Comparison of ENCODE assay signal across 8 mouse cellular contexts in genomic region chr17:35836178-35836965, GRCm38 (mm10). TPM values are rescaled to one million over a fixed set of nuclear protein-coding genes. Genes with fewer than 3 reads are reported as not detected.
A peak's percentile ranks its signal among the peaks of the same experiment; 100 is the strongest.
DNase-seq lines count a peak whose midpoint lies in the region; ATAC-seq lines count a peak whose summit lies in the region.

No protein-coding gene starts in this region.

- H3K36me3 ChIP-seq in embryonic facial prominence, embryonic 10.5 days (replicated peaks): peaks cover 59% of the 10 kb centered on the region
- H3K36me3 ChIP-seq in limb, embryonic 11.5 days (ENCODE audit: control insufficient read depth, insufficient read depth, low read length): peaks cover 26% of the 10 kb centered on the region
- peaks cover 41% of the 10 kb centered on the region for H3K36me3 ChIP-seq in midbrain, embryonic 13.5 days

- peak overlapping the region; percentile 95 for H3K27ac ChIP-seq in embryonic facial prominence, embryonic 10.5 days (replicated peaks)
- H3K27ac ChIP-seq in limb, embryonic 11.5 days (replicated peaks; ENCODE audit: low read depth, low read length): peak overlapping the region; percentile 96; the same call in 1 of the 2 replicates
- H3K27ac ChIP-seq in midbrain, embryonic 13.5 days: peak overlapping the region; percentile 99

- DNase-seq in ovary, adult 18-20 months (ENCODE audit: low spot score): peak; percentile 47
- DNase-seq in ovary, postnatal 10 days (ENCODE audit: low spot score): no peak
- DNase-seq in embryonic facial prominence, embryonic 10.5 days (ENCODE audit: low spot score): peak; percentile 77
- DNase-seq in kidney, adult 18-20 months: peak; percentile 91
- DNase-seq in limb, embryonic 11.5 days (ENCODE audit: low spot score): peak; percentile 88
- DNase-seq in spleen, adult 18-20 months: peak; percentile 52 to 82

- H3K4me1 ChIP-seq in embryonic facial prominence, embryonic 10.5 days: peaks cover 32% of the 10 kb centered on the region
- H3K4me1 ChIP-seq in limb, embryonic 11.5 days (ENCODE audit: control insufficient read depth, insufficient read depth, low read length): peaks cover 16% of the 10 kb centered on the region
- H3K4me1 ChIP-seq in midbrain, embryonic 13.5 days (replicated peaks): peaks cover 51% of the 10 kb centered on the region

- peak overlapping the region; percentile 99 for H3K9ac ChIP-seq in limb, embryonic 11.5 days (ENCODE audit: low read length)
- peak overlapping the region; percentile 99 for H3K9ac ChIP-seq in midbrain, embryonic 13.5 days (replicated peaks)

- H3K4me2 ChIP-seq in limb, embryonic 11.5 days (ENCODE audit: low read depth, severe bottlenecking): peak overlapping the region; percentile 73
- peak overlapping the region; percentile 86 for H3K4me2 ChIP-seq in midbrain, embryonic 13.5 days (replicated peaks)

- H3K4me3 ChIP-seq in embryonic facial prominence, embryonic 10.5 days: peak overlapping the region; percentile 70
- peak overlapping the region; percentile 60 for H3K4me3 ChIP-seq in limb, embryonic 11.5 days (ENCODE audit: low read depth, low read length)
- H3K4me3 ChIP-seq in midbrain, embryonic 13.5 days (replicated peaks): peak overlapping the region; percentile 94

- peak; percentile 34 for ATAC-seq in granulocyte monocyte progenitor cell, adult 5-6 weeks (replicated peaks; ENCODE audit: poor library complexity, severe bottlenecking)
- ATAC-seq in limb, embryonic 11.5 days (ENCODE audit: insufficient number of reproducible peaks, low FRiP score, low TSS enrichment, low read depth): no peak
- ATAC-seq in midbrain, embryonic 13.5 days: peak; percentile 4; the same call in 1 of the 2 replicates

- no peaks in the 10 kb centered on the region for H3K9me3 ChIP-seq in embryonic facial prominence, embryonic 10.5 days
- H3K9me3 ChIP-seq in limb, embryonic 11.5 days (ENCODE audit: control insufficient read depth, low read length): no peaks in the 10 kb centered on the region
- no peaks in the 10 kb centered on the region for H3K9me3 ChIP-seq in midbrain, embryonic 13.5 days

- 11% methylated on average over 24 of the region's 24 CpGs for WGBS in embryonic facial prominence, embryonic 10.5 days
- WGBS in limb, embryonic 11.5 days: 9% methylated on average over 24 of the region's 24 CpGs
- WGBS in midbrain, embryonic 13.5 days: 7% methylated on average over 24 of the region's 24 CpGs

- H3K27me3 ChIP-seq in embryonic facial prominence, embryonic 10.5 days (replicated peaks; ENCODE audit: low read depth, poor library complexity, severe bottlenecking): no peaks in the 10 kb centered on the region
- H3K27me3 ChIP-seq in limb, embryonic 11.5 days (ENCODE audit: control insufficient read depth, insufficient read depth, low read length): no peaks in the 10 kb centered on the region
- no peaks in the 10 kb centered on the region for H3K27me3 ChIP-seq in midbrain, embryonic 13.5 days

RNA-seq across cellular contexts. Expression of gene Tubb5, which starts 1.7 kb away (rescaled TPM):
- 1,654 and 1,662 TPM in 2 replicates for polyA plus RNA-seq in embryonic facial prominence, embryonic 10.5 days (2016; fragmentation: Nextera tagmentation; extraction: Ambion mirVana)
- 640 and 699 TPM in 2 replicates for total RNA-seq in granulocyte monocyte progenitor cell, adult 5-6 weeks (2014; fragmentation: Nextera tagmentation)
- 874 and 1,022 TPM in 2 replicates for total RNA-seq in granulocyte monocyte progenitor cell, adult 5-6 weeks (2017)
- 1,416 and 1,443 TPM in 2 replicates for polyA plus RNA-seq in limb, embryonic 11.5 days (2014; fragmentation: Nextera tagmentation; extraction: Ambion mirVana)
- polyA plus RNA-seq in midbrain, embryonic 13.5 days (2015; fragmentation: Nextera tagmentation; extraction: Ambion mirVana): 1,832 and 1,895 TPM in 2 replicates

RNA-seq across cellular contexts. Expression of gene Mdc1, which starts 4.9 kb away (rescaled TPM):
- 18.4 and 21.2 TPM in 2 replicates for polyA plus RNA-seq in embryonic facial prominence, embryonic 10.5 days (2016; fragmentation: Nextera tagmentation; extraction: Ambion mirVana)
- 103 and 159 TPM in 2 replicates for total RNA-seq in granulocyte monocyte progenitor cell, adult 5-6 weeks (2014; fragmentation: Nextera tagmentation)
- 23.7 and 28.6 TPM in 2 replicates for total RNA-seq in granulocyte monocyte progenitor cell, adult 5-6 weeks (2017)
- polyA plus RNA-seq in limb, embryonic 11.5 days (2014; fragmentation: Nextera tagmentation; extraction: Ambion mirVana): 20.7 and 23.5 TPM in 2 replicates
- polyA plus RNA-seq in midbrain, embryonic 13.5 days (2015; fragmentation: Nextera tagmentation; extraction: Ambion mirVana): 10.3 and 12.7 TPM in 2 replicates

RNA-seq across cellular contexts. Expression of gene Flot1, which starts 13.3 kb away (rescaled TPM):
- 45.9 and 49.2 TPM in 2 replicates for polyA plus RNA-seq in embryonic facial prominence, embryonic 10.5 days (2016; fragmentation: Nextera tagmentation; extraction: Ambion mirVana)
- 66.8 and 109 TPM in 2 replicates for total RNA-seq in granulocyte monocyte progenitor cell, adult 5-6 weeks (2014; fragmentation: Nextera tagmentation)
- total RNA-seq in granulocyte monocyte progenitor cell, adult 5-6 weeks (2017): 58.3 and 63.6 TPM in 2 replicates
- polyA plus RNA-seq in limb, embryonic 11.5 days (2014; fragmentation: Nextera tagmentation; extraction: Ambion mirVana): 47.1 and 47.8 TPM in 2 replicates
- 59.6 and 67.4 TPM in 2 replicates for polyA plus RNA-seq in midbrain, embryonic 13.5 days (2015; fragmentation: Nextera tagmentation; extraction: Ambion mirVana)

RNA-seq across cellular contexts. Expression of gene Ier3, which starts 14.9 kb away (rescaled TPM):
- 3.7 and 4.4 TPM in 2 replicates for polyA plus RNA-seq in embryonic facial prominence, embryonic 10.5 days (2016; fragmentation: Nextera tagmentation; extraction: Ambion mirVana)
- 4.6 and 18.1 TPM in 2 replicates for total RNA-seq in granulocyte monocyte progenitor cell, adult 5-6 weeks (2014; fragmentation: Nextera tagmentation)
- total RNA-seq in granulocyte monocyte progenitor cell, adult 5-6 weeks (2017): 44.3 and 53.7 TPM in 2 replicates
- 2.7 and 3.1 TPM in 2 replicates for polyA plus RNA-seq in limb, embryonic 11.5 days (2014; fragmentation: Nextera tagmentation; extraction: Ambion mirVana)
- 6.7 and 7.1 TPM in 2 replicates for polyA plus RNA-seq in midbrain, embryonic 13.5 days (2015; fragmentation: Nextera tagmentation; extraction: Ambion mirVana)

RNA-seq across cellular contexts. Expression of gene Nrm, which starts 24.7 kb away (rescaled TPM):
- polyA plus RNA-seq in embryonic facial prominence, embryonic 10.5 days (2016; fragmentation: Nextera tagmentation; extraction: Ambion mirVana): 64.6 and 65.1 TPM in 2 replicates
- total RNA-seq in granulocyte monocyte progenitor cell, adult 5-6 weeks (2014; fragmentation: Nextera tagmentation): 66.8 and 88.9 TPM in 2 replicates
- total RNA-seq in granulocyte monocyte progenitor cell, adult 5-6 weeks (2017): 41.5 and 46.0 TPM in 2 replicates
- polyA plus RNA-seq in limb, embryonic 11.5 days (2014; fragmentation: Nextera tagmentation; extraction: Ambion mirVana): 55.6 and 56.4 TPM in 2 replicates
- 28.9 and 33.2 TPM in 2 replicates for polyA plus RNA-seq in midbrain, embryonic 13.5 days (2015; fragmentation: Nextera tagmentation; extraction: Ambion mirVana)
